ENCODE assay signal across 25 mouse cellular contexts in genomic region chr11:117891581-117892175, GRCm38 (mm10). TPM values are rescaled to one million over a fixed set of nuclear protein-coding genes. Genes with fewer than 3 reads are reported as not detected.
DNase-seq lines count a peak whose midpoint lies in the region; ATAC-seq and TF ChIP-seq lines count a peak whose summit lies in the region.
"Had no signal": no experiment of that assay in that cellular context is flagged by ENCODE, and none has a peak within 500 bp of the region (broad histone marks: within the 10 kb centered on the region; RNA-seq: fewer than 3 reads in every experiment).

No protein-coding gene starts in this region.

- TF ChIP-seq EP300 in liver, postnatal 0 days (IDR thresholded peaks at IDR 0.05; ENCODE audit: low read depth), result no peak

- H3K4me1 ChIP-seq in liver, postnatal 0 days (ENCODE audit: insufficient read depth), result peaks cover 38% of the 10 kb centered on the region
- peaks cover 53% of the 10 kb centered on the region for H3K4me1 ChIP-seq in thymus, adult 2 months (replicated peaks; ENCODE audit: control insufficient read depth, insufficient read depth, low read length)

- H3K27ac ChIP-seq in liver, postnatal 0 days (ENCODE audit: low read depth), result peak overlapping the region; percentile 69; the same call in 1 of the 2 replicates
- H3K27ac ChIP-seq in thymus, adult 2 months (ENCODE audit: control insufficient read depth, insufficient read depth, low read length), result peak overlapping the region; percentile 91
- H3K27ac ChIP-seq: forebrain, embryonic 12.5 days; hindbrain, embryonic 14.5 days; limb, embryonic 13.5 days; liver, embryonic 14.5 days; midbrain, embryonic 15.5 days; neural tube, embryonic 15.5 days had no signal

- H3K36me3 ChIP-seq in liver, postnatal 0 days (replicated peaks; ENCODE audit: insufficient read depth, low read length), result no peaks in the 10 kb centered on the region
- H3K36me3 ChIP-seq in thymus, adult 2 months (ENCODE audit: control insufficient read depth, insufficient read depth, low read length), result no peaks in the 10 kb centered on the region
- H3K36me3 ChIP-seq: forebrain, embryonic 12.5 days; limb, embryonic 13.5 days; midbrain, embryonic 15.5 days; neural tube, embryonic 15.5 days had no signal

- no peaks in the 10 kb centered on the region for H3K27me3 ChIP-seq in liver, postnatal 0 days (ENCODE audit: insufficient read depth, low read length)
- H3K27me3 ChIP-seq in thymus, adult 2 months (ENCODE audit: control insufficient read depth, insufficient read depth, low read length), result no peaks in the 10 kb centered on the region
- H3K27me3 ChIP-seq: midbrain, embryonic 15.5 days had no signal

- intact Hi-C loops in left cerebral cortex, postnatal 10 days (cut with DNase I), result no loop called here

- no peak overlapping the region for H3K4me3 ChIP-seq in liver, postnatal 0 days (ENCODE audit: low read depth, low read length)
- H3K4me3 ChIP-seq in thymus, adult 2 months (ENCODE audit: control insufficient read depth, insufficient read depth, low read length), result no peak overlapping the region
- H3K4me3 ChIP-seq: forebrain, embryonic 12.5 days; midbrain, embryonic 15.5 days; myocyte; neural tube, embryonic 15.5 days had no signal

- H3K9ac ChIP-seq in liver, postnatal 0 days (replicated peaks), result no peak overlapping the region
- H3K9ac ChIP-seq: forebrain, embryonic 12.5 days; hindbrain, embryonic 14.5 days; liver, embryonic 14.5 days; midbrain, embryonic 15.5 days; neural tube, embryonic 15.5 days had no signal

- H3K9me3 ChIP-seq in liver, postnatal 0 days (ENCODE audit: low read length), result no peaks in the 10 kb centered on the region
- H3K9me3 ChIP-seq: forebrain, embryonic 12.5 days; limb, embryonic 13.5 days; midbrain, embryonic 15.5 days; neural tube, embryonic 15.5 days had no signal

- ATAC-seq in liver, postnatal 0 days, result no peak
- peak; percentile 43 for ATAC-seq in activated CD4-positive, CD25-positive, alpha-beta regulatory T cell, adult 4 months
- ATAC-seq: intestine, postnatal 0 days; midbrain, embryonic 15.5 days had no signal

- no peak for TF ChIP-seq CTCF in liver, postnatal 0 days (IDR thresholded peaks at IDR 0.05; ENCODE audit: low read depth)
- TF ChIP-seq CTCF in thymus, adult 2 months (IDR thresholded peaks at IDR 0.05; ENCODE audit: borderline replicate concordance, control insufficient read depth, extremely low read depth, insufficient read depth, low read length, poor library complexity), result no peak

- no peak for TF ChIP-seq POLR2A in thymus, adult 2 months (IDR thresholded peaks at IDR 0.05; ENCODE audit: control insufficient read depth, extremely low read depth, insufficient read depth, low read length, poor library complexity)

- DNase-seq in liver, postnatal 0 days, result no peak
- DNase-seq in liver, result no peak
- DNase-seq in thymus, adult 2 months, result peak; percentile 54
- no peak for DNase-seq in cerebellum, adult 9-10 months
- DNase-seq in left cerebral cortex, postnatal 10 days (ENCODE audit: extremely low spot score in 1 of 2, low spot score in 2 of 2), result no peak
- no peak for DNase-seq in frontal cortex, postnatal 36 days (ENCODE audit: low spot score in 2 of 2)
- DNase-seq: gastrocnemius, postnatal 25 days; lung, postnatal 10 days; right cerebral cortex, postnatal 25 days had no signal

- 68% methylated on average over 19 of the region's 19 CpGs for WGBS in liver, postnatal 0 days (ENCODE audit: insufficient replicate concordance)
- WGBS in thymus, adult 2 months, result 18% methylated on average over 19 of the region's 19 CpGs

- no peak overlapping the region for H3K4me2 ChIP-seq in liver, postnatal 0 days (ENCODE audit: low read depth, low read length)
- H3K4me2 ChIP-seq: forebrain, embryonic 12.5 days; hindbrain, embryonic 14.5 days; midbrain, embryonic 15.5 days; neural tube, embryonic 15.5 days had no signal

RNA-seq across cellular contexts. Expression of gene Tha1, which starts 18.4 kb away (rescaled TPM):
- 6.6 and 7.1 TPM in 2 replicates for polyA plus RNA-seq in liver, postnatal 0 days (2015; fragmentation: Nextera tagmentation; extraction: Ambion mirVana)
- 10 to 100 TPM; 12.8 to 17.7 TPM for polyA plus RNA-seq in activated CD4-positive, CD25-positive, alpha-beta regulatory T cell, adult 4 months (2017; shearing (Covaris generic))
- 15.3 and 16.9 TPM in 2 replicates for polyA plus RNA-seq in thymus, adult 2 months (2012; rRNA removed)
- total RNA-seq in left cerebral cortex, postnatal 10 days (2021), result 1 to 10 TPM; 3.1 to 4.0 TPM

RNA-seq across cellular contexts. Expression of gene Tmem235, which starts 31.1 kb away (rescaled TPM):
- not detected in 2 replicates for polyA plus RNA-seq in liver, postnatal 0 days (2015; fragmentation: Nextera tagmentation; extraction: Ambion mirVana)
- not detected for polyA plus RNA-seq in activated CD4-positive, CD25-positive, alpha-beta regulatory T cell, adult 4 months (2017; shearing (Covaris generic))
- polyA plus RNA-seq in thymus, adult 2 months (2012; rRNA removed), result 0.05 TPM in 1 of 2 replicates, not detected in the other
- total RNA-seq in left cerebral cortex, postnatal 10 days (2021), result under 1 TPM in 1 of 2 experiments, not detected in 1; 0.36 TPM
- total RNA-seq: adrenal gland, postnatal 14 days; gastrocnemius, postnatal 25 days; heart, adult 8-10 months; heart, postnatal 25 days; megakaryocyte, adult 5-6 weeks had no signal
- polyA plus RNA-seq: forebrain, embryonic 12.5 days; hindbrain, embryonic 14.5 days; intestine, postnatal 0 days; kidney, embryonic 16.5 days; limb, embryonic 13.5 days; liver, embryonic 14.5 days; midbrain, embryonic 15.5 days; myocyte; neural tube, embryonic 15.5 days; spleen, adult 2 months; stomach, embryonic 14.5 days had no signal

RNA-seq across cellular contexts. Expression of gene Birc5, which starts 42.6 kb away (rescaled TPM):
- polyA plus RNA-seq in liver, postnatal 0 days (2015; fragmentation: Nextera tagmentation; extraction: Ambion mirVana), result 193 and 197 TPM in 2 replicates
- 100 to 1,000 TPM in 1 of 2 experiments, 10 to 100 TPM in 1; 88.3 to 110 TPM for polyA plus RNA-seq in activated CD4-positive, CD25-positive, alpha-beta regulatory T cell, adult 4 months (2017; shearing (Covaris generic))
- polyA plus RNA-seq in thymus, adult 2 months (2012; rRNA removed), result 75.4 and 87.2 TPM in 2 replicates
- total RNA-seq in left cerebral cortex, postnatal 10 days (2021), result 1 to 10 TPM; 3.7 to 4.6 TPM
